Mouse (Mus musculus) right cerebral cortex, adult 2 months (tissue): ENCODE data around the gene Tkt.

Experiments used
- DNase-seq, 2 experiments: peaks; one replicate each; pipeline ENCODE4 v3.0.0; 2021 to 2022; ENCODE audit warnings: low spot score in 2 of 2

The Tkt gene

GRCm38 (mm10) chr14:30618746-30619275 lies 70.7 kb downstream of the Tkt start:
- DNase-seq, result no peak

GRCm38 (mm10) chr14:30619982-30620578 lies 71.9 kb downstream of the Tkt start:
- DNase-seq, result no peak

DNA sequence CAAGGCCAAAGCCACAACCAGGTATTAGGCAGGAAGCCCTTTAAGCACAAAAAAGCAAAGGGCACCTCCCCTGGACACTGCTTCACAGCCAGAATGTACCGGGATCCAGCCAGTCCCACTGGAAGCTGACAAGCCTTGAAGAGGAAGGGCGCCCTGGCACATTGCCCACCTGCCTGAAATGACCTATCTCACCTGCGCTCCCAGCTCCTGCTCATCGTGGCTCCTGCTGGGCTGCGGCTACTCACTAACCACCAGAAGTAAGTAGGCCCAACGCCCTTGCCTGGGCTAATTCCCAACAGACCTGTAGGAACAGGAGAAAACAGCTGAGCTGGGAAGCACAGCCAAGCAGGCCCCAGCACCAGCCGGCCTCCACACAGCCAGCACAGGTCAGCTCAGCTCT lies 74.0 kb downstream of the Tkt start:
- no peak for DNase-seq

DNA sequence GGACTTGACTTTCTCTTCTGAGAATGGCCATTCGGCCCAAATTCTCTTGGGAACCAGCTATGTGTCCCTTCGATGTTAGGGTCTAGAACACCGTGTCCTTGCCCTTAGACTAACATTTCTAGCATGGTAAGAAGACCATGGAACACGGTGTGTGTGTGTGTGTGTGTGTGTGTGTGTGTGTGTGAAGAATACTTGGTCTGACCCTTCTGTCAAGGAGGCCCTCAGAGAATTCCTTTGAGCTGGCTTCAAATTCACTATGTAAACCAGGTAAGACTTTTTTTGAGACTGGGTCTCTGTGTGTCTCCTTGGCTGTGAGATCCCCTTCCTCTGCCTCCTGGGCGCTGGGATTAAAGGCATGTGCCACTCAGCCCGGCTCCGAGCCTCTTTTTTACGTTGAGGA lies 74.4 kb downstream of the Tkt start:
- DNase-seq, result no peak
